Mouse (Mus musculus): ENCODE results near the gene Mgmt.

Gene Mgmt

GRCm38 (mm10) chr7:137008321-137008720 lies 113.9 kb downstream of the Mgmt start:
- DNase-seq, result no peak

GRCm38 (mm10) chr7:137009732-137010275 lies 115.4 kb downstream of the Mgmt start:
- DNase-seq, result no peak

GRCm38 (mm10) chr7:137010451-137010850 lies 116.0 kb downstream of the Mgmt start:
- no peak for DNase-seq

GRCm38 (mm10) chr7:137012687-137013086 lies 118.3 kb downstream of the Mgmt start:
- DNase-seq, result no peak

- no peak for DNase-seq
These were observed 119.0 kb downstream of the Mgmt start for GRCm38 (mm10) chr7:137013433-137013832.

GRCm38 (mm10) chr7:137018614-137019013 lies 124.2 kb downstream of the Mgmt start:
- DNase-seq, result no peak

GRCm38 (mm10) chr7:137020195-137020594 lies 125.8 kb downstream of the Mgmt start:
- DNase-seq, result no peak

GRCm38 (mm10) chr7:137030789-137031188 lies 136.4 kb downstream of the Mgmt start:
- DNase-seq, result no peak

GRCm38 (mm10) chr7:137033177-137033576 lies 138.8 kb downstream of the Mgmt start:
- no peak for DNase-seq

- DNase-seq, result no peak
These were observed 140.6 kb downstream of the Mgmt start for GRCm38 (mm10) chr7:137034986-137035385.

- no peak for DNase-seq
These were observed 141.5 kb downstream of the Mgmt start for GRCm38 (mm10) chr7:137035916-137036315.

- no peak for DNase-seq
These were observed 143.1 kb downstream of the Mgmt start for GRCm38 (mm10) chr7:137037471-137037870.

GRCm38 (mm10) chr7:137037872-137038271 lies 143.5 kb downstream of the Mgmt start:
- DNase-seq, result no peak

- DNase-seq, result no peak
These were observed 144.0 kb downstream of the Mgmt start for GRCm38 (mm10) chr7:137038311-137038945.

GRCm38 (mm10) chr7:137038946-137039320 lies 144.5 kb downstream of the Mgmt start:
- DNase-seq, result no peak

- DNase-seq, result no peak
These were observed 146.2 kb downstream of the Mgmt start for GRCm38 (mm10) chr7:137040646-137041045.

GRCm38 (mm10) chr7:137046891-137047290 lies 152.5 kb downstream of the Mgmt start:
- DNase-seq, result no peak

- no peak for DNase-seq
These were observed 153.9 kb downstream of the Mgmt start for GRCm38 (mm10) chr7:137048086-137048922.

- no peak for DNase-seq
These were observed 159.9 kb downstream of the Mgmt start for GRCm38 (mm10) chr7:137054343-137054742.

- DNase-seq, result no peak
These were observed 161.7 kb downstream of the Mgmt start for GRCm38 (mm10) chr7:137056126-137056525.

- DNase-seq, result no peak
These were observed 166.1 kb downstream of the Mgmt start for GRCm38 (mm10) chr7:137060488-137060887.

- no peak for DNase-seq
These were observed 166.7 kb downstream of the Mgmt start for GRCm38 (mm10) chr7:137061109-137061508.

- DNase-seq, result no peak
These were observed 169.8 kb downstream of the Mgmt start for GRCm38 (mm10) chr7:137064255-137064654.

GRCm38 (mm10) chr7:137065408-137065807 lies 171.0 kb downstream of the Mgmt start:
- DNase-seq, result no peak
